ENCODE assay signal across 7 mouse cellular contexts in the genomic region with DNA sequence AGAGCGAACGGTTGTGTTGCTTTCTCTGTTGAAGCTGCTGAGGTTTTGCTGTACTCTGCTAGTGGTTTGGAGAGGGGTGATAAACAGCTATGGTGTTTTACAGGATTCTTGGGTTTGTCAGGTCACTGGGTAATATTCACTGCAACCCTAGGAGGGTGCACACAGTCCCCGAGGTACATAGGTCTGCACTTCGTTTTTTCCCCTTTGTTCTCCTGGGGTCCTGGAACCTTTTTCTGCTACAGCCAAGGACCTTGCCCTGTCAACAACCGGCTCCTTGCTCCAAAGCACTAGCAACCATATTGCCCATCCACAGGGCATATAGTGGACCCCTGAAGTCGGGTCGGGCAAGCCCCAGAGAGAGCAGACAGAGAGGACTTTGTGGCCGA. TPM values are rescaled to one million over a fixed set of nuclear protein-coding genes. Genes with fewer than 3 reads are reported as not detected.
DNase-seq lines count a peak whose midpoint lies in the region; ATAC-seq and TF ChIP-seq lines count a peak whose summit lies in the region.
"Not testable (repeated sequence)": the region's sequence is repeated elsewhere in the genome, so short reads cannot be mapped to it uniquely, and the experiment has no call there.

No protein-coding gene starts in this region.

- H3K9me3 ChIP-seq in forebrain, embryonic 16.5 days (ENCODE audit: control insufficient read depth, low read length); hindbrain, embryonic 12.5 days (replicated peaks); kidney, postnatal 0 days (replicated peaks; ENCODE audit: low read length); liver, embryonic 12.5 days (replicated peaks); midbrain, embryonic 13.5 days: not testable (repeated sequence)

- H3K27me3 ChIP-seq in forebrain, embryonic 16.5 days (replicated peaks; ENCODE audit: control insufficient read depth, insufficient read depth, low read length); hindbrain, embryonic 12.5 days; kidney, postnatal 0 days (ENCODE audit: insufficient read depth, low read length); liver, embryonic 12.5 days (replicated peaks); midbrain, embryonic 13.5 days: not testable (repeated sequence)

- H3K4me2 ChIP-seq in forebrain, embryonic 16.5 days (ENCODE audit: low read length), result peak overlapping the region; percentile 23; the same call in 1 of the 2 replicates
- H3K4me2 ChIP-seq in hindbrain, embryonic 12.5 days (replicated peaks); kidney, postnatal 0 days (ENCODE audit: low read length); liver, embryonic 12.5 days: not testable (repeated sequence)
- H3K4me2 ChIP-seq in midbrain, embryonic 13.5 days (replicated peaks), result 0 out of 2 replicates have a peak overlapping the region, but pooled peaks have one; percentile 29

- H3K9ac ChIP-seq in forebrain, embryonic 16.5 days (replicated peaks; ENCODE audit: low read depth, low read length); hindbrain, embryonic 12.5 days; kidney, postnatal 0 days (ENCODE audit: low read depth, low read length); liver, embryonic 12.5 days; midbrain, embryonic 13.5 days (replicated peaks): not testable (repeated sequence)

- not testable (repeated sequence) for H3K4me3 ChIP-seq in forebrain, embryonic 16.5 days (replicated peaks; ENCODE audit: low read length); hindbrain, embryonic 12.5 days; kidney, postnatal 0 days (replicated peaks; ENCODE audit: low read depth, low read length); liver, embryonic 12.5 days; midbrain, embryonic 13.5 days (replicated peaks)

- H3K27ac ChIP-seq in forebrain, embryonic 16.5 days (ENCODE audit: low read length); hindbrain, embryonic 12.5 days; kidney, postnatal 0 days: not testable (repeated sequence)
- H3K27ac ChIP-seq in liver, embryonic 12.5 days, result 0 out of 2 replicates have a peak overlapping the region, but pooled peaks have one; percentile 65
- peak overlapping the region; percentile 74 for H3K27ac ChIP-seq in midbrain, embryonic 13.5 days

- peak; percentile 88 for ATAC-seq in forebrain, embryonic 16.5 days
- ATAC-seq in hindbrain, embryonic 12.5 days (ENCODE audit: low FRiP score), result peak; percentile 86; the same call in 1 of the 2 replicates
- ATAC-seq in kidney, postnatal 0 days (replicated peaks; ENCODE audit: low FRiP score, low read depth), result peak; percentile 86
- ATAC-seq in liver, embryonic 12.5 days, result peak; percentile 89
- peak; percentile 87; the same call in 1 of the 2 replicates for ATAC-seq in midbrain, embryonic 13.5 days

- H3K4me1 ChIP-seq in forebrain, embryonic 16.5 days (replicated peaks; ENCODE audit: control insufficient read depth, insufficient read depth, low read length); hindbrain, embryonic 12.5 days; kidney, postnatal 0 days (replicated peaks; ENCODE audit: insufficient read depth, low read length); liver, embryonic 12.5 days; midbrain, embryonic 13.5 days (replicated peaks): not testable (repeated sequence)

- H3K36me3 ChIP-seq in forebrain, embryonic 16.5 days (ENCODE audit: control insufficient read depth, insufficient read depth); hindbrain, embryonic 12.5 days; kidney, postnatal 0 days (ENCODE audit: insufficient read depth, low read length); liver, embryonic 12.5 days; midbrain, embryonic 13.5 days: not testable (repeated sequence)

- DNase-seq in cerebellum, adult 9-11 months, result peak; percentile 69
- DNase-seq in kidney, postnatal 0 days (ENCODE audit: low spot score), result not testable (repeated sequence)
- peak; percentile 25 for DNase-seq in spleen, adult 12 weeks (ENCODE audit: low spot score)

- TF ChIP-seq CTCF in kidney, postnatal 0 days (IDR thresholded peaks at IDR 0.05; ENCODE audit: low read depth), result not testable (repeated sequence)

- 3% methylated on average over 3 of the region's 8 CpGs for WGBS in forebrain, embryonic 16.5 days
- 2% methylated on average over 3 of the region's 8 CpGs for WGBS in hindbrain, embryonic 12.5 days
- 0% methylated on average over 3 of the region's 8 CpGs for WGBS in kidney, postnatal 0 days
- WGBS in liver, embryonic 12.5 days (ENCODE audit: insufficient replicate concordance), result 0% methylated on average over 5 of the region's 8 CpGs
- 0% methylated on average over 3 of the region's 8 CpGs for WGBS in midbrain, embryonic 13.5 days

RNA-seq across cellular contexts. Expression of a gene that starts 14.8 kb away (rescaled TPM):
- polyA plus RNA-seq in forebrain, embryonic 16.5 days (2015; fragmentation: Nextera tagmentation; extraction: Ambion mirVana), result 80.3 and 85.6 TPM in 2 replicates
- 79.8 and 85.3 TPM in 2 replicates for polyA plus RNA-seq in hindbrain, embryonic 12.5 days (2016; fragmentation: Nextera tagmentation; extraction: Ambion mirVana)
- polyA plus RNA-seq in kidney, postnatal 0 days (2015; fragmentation: Nextera tagmentation; extraction: Ambion mirVana), result 77.4 and 85.6 TPM in 2 replicates
- polyA plus RNA-seq in liver, embryonic 12.5 days (2016; fragmentation: Nextera tagmentation; extraction: Ambion mirVana), result 47.1 and 48.3 TPM in 2 replicates
- polyA plus RNA-seq in midbrain, embryonic 13.5 days (2015; fragmentation: Nextera tagmentation; extraction: Ambion mirVana), result 95.4 and 98.4 TPM in 2 replicates

RNA-seq across cellular contexts. Expression of a gene that starts 54.1 kb away (rescaled TPM):
- polyA plus RNA-seq in forebrain, embryonic 16.5 days (2015; fragmentation: Nextera tagmentation; extraction: Ambion mirVana), result 169 and 183 TPM in 2 replicates
- polyA plus RNA-seq in hindbrain, embryonic 12.5 days (2016; fragmentation: Nextera tagmentation; extraction: Ambion mirVana), result 166 and 176 TPM in 2 replicates
- polyA plus RNA-seq in kidney, postnatal 0 days (2015; fragmentation: Nextera tagmentation; extraction: Ambion mirVana), result 232 and 235 TPM in 2 replicates
- polyA plus RNA-seq in liver, embryonic 12.5 days (2016; fragmentation: Nextera tagmentation; extraction: Ambion mirVana), result 58.8 and 58.9 TPM in 2 replicates
- 174 and 200 TPM in 2 replicates for polyA plus RNA-seq in midbrain, embryonic 13.5 days (2015; fragmentation: Nextera tagmentation; extraction: Ambion mirVana)
